Mouse (Mus musculus) ES-E14 (cell line): ENCODE results near the gene Mitf. TPM values are rescaled to one million over a fixed set of nuclear protein-coding genes. Genes with fewer than 3 reads are reported as not detected.

ENCODE experiments used
- DNase-seq: peaks from one replicate; pipeline ENCODE4 v3.0.0-alpha.2; 2013; ENCODE audit warnings: low read depth, low spot score
- H3K27ac ChIP-seq: 2 replicates; pipeline ENCODE4 v1.5.1; 2012; ENCODE audit warnings: low read depth, mild to moderate bottlenecking, low read length, moderate library complexity, mixed read lengths; ENCODE audit not compliant: poor library complexity, insufficient read depth, severe bottlenecking
- H3K36me3 ChIP-seq: 2 replicates; pipeline ENCODE4 v1.6.1; 2012; ENCODE audit warnings: mild to moderate bottlenecking, low read length, moderate library complexity, mixed read lengths; ENCODE audit not compliant: control insufficient read depth, poor library complexity, insufficient read depth, severe bottlenecking
- H3K4me1 ChIP-seq, 2 experiments: fragments of 150-350 bp in 1 of 2; sonication (generic) in 1 of 2; 2 replicates each; pipeline ENCODE4 v1.6.1; 2012; ENCODE audit warnings: low read length in 2 of 2, mild to moderate bottlenecking in 1 of 2, mixed read lengths in 1 of 2; ENCODE audit not compliant: control insufficient read depth in 2 of 2, insufficient read depth in 2 of 2, poor library complexity in 1 of 2
- H3K4me3 ChIP-seq, 2 experiments: fragments of 150-350 bp in 1 of 2; sonication (generic) in 1 of 2; 2 replicates each; pipeline ENCODE4 v1.5.1; 2012; ENCODE audit warnings: low read length in 2 of 2, low read depth in 1 of 2, mild to moderate bottlenecking in 1 of 2, mixed read lengths in 1 of 2; ENCODE audit not compliant: insufficient read depth in 1 of 2, poor library complexity in 1 of 2, severe bottlenecking in 1 of 2
- H3K9ac ChIP-seq: 2 replicates; pipeline ENCODE4 v1.6.1; 2012; ENCODE audit warnings: low read depth, mild to moderate bottlenecking, low read length, mixed read lengths; ENCODE audit not compliant: poor library complexity, insufficient read depth, severe bottlenecking
- H3K9me3 ChIP-seq: fragments of 150-350 bp; sonication (generic); 2 replicates; pipeline ENCODE4 v1.6.1; 2012; ENCODE audit warnings: low read depth, mild to moderate bottlenecking, low read length; ENCODE audit not compliant: control insufficient read depth, insufficient read depth
- CHD2 ChIP-seq: IDR thresholded peaks from 2 replicates; pipeline ENCODE4 v1.6.1; 2014; ENCODE audit warnings: mild to moderate bottlenecking, low read depth, low read length, inconsistent platforms
- HCFC1 ChIP-seq: IDR thresholded peaks from 2 replicates; pipeline ENCODE4 v1.6.1; 2012; ENCODE audit warnings: low read length, inconsistent platforms, borderline replicate concordance; ENCODE audit not compliant: insufficient read depth
- MAFK ChIP-seq: IDR thresholded peaks from 2 replicates; pipeline ENCODE4 v1.6.1; 2014; ENCODE audit warnings: mild to moderate bottlenecking, low read depth, low read length, inconsistent platforms; ENCODE audit not compliant: insufficient read depth
- ZC3H11A ChIP-seq: IDR thresholded peaks from 2 replicates; pipeline ENCODE4 v1.6.1; 2012; ENCODE audit warnings: low read depth, mild to moderate bottlenecking, inconsistent platforms, low read length, borderline replicate concordance
- ZNF384 ChIP-seq: IDR thresholded peaks from 2 replicates; pipeline ENCODE4 v1.6.1; 2012; ENCODE audit warnings: low read depth, low read length, inconsistent platforms
- in situ Hi-C, 2 experiments: fragments of 600-800 bp; cut with MboI; formaldehyde crosslinking; loops; one replicate each; pipeline ENCODE4 v1.15.1; 2025; ENCODE audit warnings: low sequenced_read_pairs in 2 of 2, inconsistent platforms in 1 of 2; ENCODE audit not compliant: unreplicated experiment in 2 of 2
- total RNA-seq: library from RNA; depleted of rRNA; stranded (reverse); fragments of 300-350 nt; gene quantifications from 2 replicates; pipeline ENCODE4 v1.2.3, GENCODE M21; 2012

The Mitf gene
- total RNA-seq, 1 experiment, result 9.3 TPM

GRCm38 (mm10) chr6:97893546-97893945 is 86.7 kb downstream of the Mitf start:
- DNase-seq, result no peak
- H3K36me3 ChIP-seq, result no peaks in the 10 kb centered on the region
- H3K4me1 ChIP-seq, result no peaks in the 10 kb centered on the region
- in situ Hi-C loops, result no loop called here
- no peak overlapping the region for H3K27ac ChIP-seq
- no peaks in the 10 kb centered on the region for H3K9me3 ChIP-seq
- no peak for TF ChIP-seq CHD2
- no peak for TF ChIP-seq HCFC1
- TF ChIP-seq ZC3H11A, result no peak
- TF ChIP-seq MAFK, result no peak
- TF ChIP-seq ZNF384, result no peak
- H3K4me3 ChIP-seq, result no peak overlapping the region
- H3K9ac ChIP-seq, result no peak overlapping the region

- Histone ChIP-seq H3K27ac (no peak overlapping the region), H3K36me3 (no peaks in the 10 kb centered on the region), H3K4me3 (no peak overlapping the region), H3K4me1 (no peaks in the 10 kb centered on the region), H3K9me3 (no peaks in the 10 kb centered on the region), H3K9ac (no peak overlapping the region)
- in situ Hi-C loops, result no loop called here
- TF ChIP-seq ZC3H11A (no peak), CHD2 (no peak), MAFK (no peak), ZNF384 (no peak), HCFC1 (no peak)
- DNase-seq, result no peak
These were observed 90.3 kb downstream of the Mitf start for GRCm38 (mm10) chr6:97897191-97897590.

GRCm38 (mm10) chr6:97898085-97898484 is 91.2 kb downstream of the Mitf start:
- in situ Hi-C loops, result no loop called here
- H3K9ac ChIP-seq, result no peak overlapping the region
- TF ChIP-seq ZNF384 (no peak), ZC3H11A (no peak), HCFC1 (no peak), MAFK (no peak), CHD2 (no peak)
- DNase-seq, result no peak
- no peak overlapping the region for H3K4me3 ChIP-seq
- H3K9me3 ChIP-seq, result no peaks in the 10 kb centered on the region
- no peaks in the 10 kb centered on the region for H3K4me1 ChIP-seq
- no peaks in the 10 kb centered on the region for H3K36me3 ChIP-seq
- no peak overlapping the region for H3K27ac ChIP-seq

GRCm38 (mm10) chr6:97901561-97901960 is 94.7 kb downstream of the Mitf start:
- H3K4me3 ChIP-seq, result no peak overlapping the region
- no peaks in the 10 kb centered on the region for H3K4me1 ChIP-seq
- DNase-seq, result no peak
- H3K9me3 ChIP-seq, result no peaks in the 10 kb centered on the region
- H3K27ac ChIP-seq, result no peak overlapping the region
- no peaks in the 10 kb centered on the region for H3K36me3 ChIP-seq
- TF ChIP-seq HCFC1 (no peak), CHD2 (no peak), MAFK (no peak), ZNF384 (no peak), ZC3H11A (no peak)
- in situ Hi-C loops, result no loop called here
- H3K9ac ChIP-seq, result no peak overlapping the region

GRCm38 (mm10) chr6:97902205-97902604 is 95.4 kb downstream of the Mitf start:
- H3K4me1 ChIP-seq, result no peaks in the 10 kb centered on the region
- no peaks in the 10 kb centered on the region for H3K36me3 ChIP-seq
- H3K27ac ChIP-seq, result no peak overlapping the region
- H3K9ac ChIP-seq, result no peak overlapping the region
- TF ChIP-seq CHD2, result no peak
- TF ChIP-seq HCFC1, result no peak
- no peak for TF ChIP-seq MAFK
- no peak for TF ChIP-seq ZC3H11A
- in situ Hi-C loops, result no loop called here
- no peak for DNase-seq
- H3K4me3 ChIP-seq, result no peak overlapping the region
- H3K9me3 ChIP-seq, result no peaks in the 10 kb centered on the region
